Mouse (Mus musculus): ENCODE measurements around the gene Zfhx3. TPM values are rescaled to one million over a fixed set of nuclear protein-coding genes. Genes with fewer than 3 reads are reported as not detected.

The Zfhx3 gene
- total and polyA plus RNA-seq, 2 experiments, result 1.3 to 1.5 TPM

DNA sequence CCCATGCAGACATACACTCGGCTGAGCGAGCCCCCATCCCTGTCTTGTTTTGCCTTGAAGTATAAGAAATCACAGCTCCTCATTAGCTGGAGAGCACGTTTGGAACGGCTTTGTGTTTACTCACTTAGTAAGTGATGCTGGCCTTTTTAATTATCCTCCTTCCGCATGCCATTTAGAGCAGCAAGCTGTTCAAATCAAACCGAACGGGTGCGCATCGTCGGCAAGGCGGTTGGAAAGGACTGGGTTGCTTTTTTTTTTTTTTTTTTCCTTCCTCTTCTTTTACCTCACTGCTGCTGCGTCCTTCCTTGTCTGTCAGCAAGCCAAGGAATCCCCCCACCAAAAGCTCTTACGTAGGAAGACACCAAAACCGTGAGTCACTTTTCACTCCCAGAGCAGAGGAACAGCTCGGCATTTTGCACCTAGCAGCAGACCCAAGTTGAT, 594.5 kb downstream of the Zfhx3 start:
- H3K4me1 ChIP-seq (ENCODE audit: control insufficient read depth, insufficient read depth, low read length), result no peaks in the 10 kb centered on the region
- DNase-seq (ENCODE audit: extremely low read depth, low read depth, low spot score), result no peak
- no peaks in the 10 kb centered on the region for H3K36me3 ChIP-seq (ENCODE audit: control insufficient read depth, insufficient read depth, low read length)
- TF ChIP-seq CTCF (IDR thresholded peaks at IDR 0.05; ENCODE audit: low read depth, low read length) (no peak), POLR2A (IDR thresholded peaks at IDR 0.05; ENCODE audit: extremely low read depth, insufficient read depth, low read length) (no peak)
- no peak overlapping the region for H3K27ac ChIP-seq (replicated peaks; ENCODE audit: insufficient read depth, low read depth, low read length)
- no peak overlapping the region for H3K4me3 ChIP-seq (ENCODE audit: insufficient read depth, low read depth, low read length)
- H3K79me2 ChIP-seq (ENCODE audit: control insufficient read depth, insufficient read depth, low read length), result no peaks in the 10 kb centered on the region
- 78% methylated on average over 15 of the region's 15 CpGs for WGBS
- H3K9ac ChIP-seq (ENCODE audit: low read depth, low read length), result no peak overlapping the region
- H3K27me3 ChIP-seq (ENCODE audit: control insufficient read depth, insufficient read depth, low read length), result no peaks in the 10 kb centered on the region

DNA sequence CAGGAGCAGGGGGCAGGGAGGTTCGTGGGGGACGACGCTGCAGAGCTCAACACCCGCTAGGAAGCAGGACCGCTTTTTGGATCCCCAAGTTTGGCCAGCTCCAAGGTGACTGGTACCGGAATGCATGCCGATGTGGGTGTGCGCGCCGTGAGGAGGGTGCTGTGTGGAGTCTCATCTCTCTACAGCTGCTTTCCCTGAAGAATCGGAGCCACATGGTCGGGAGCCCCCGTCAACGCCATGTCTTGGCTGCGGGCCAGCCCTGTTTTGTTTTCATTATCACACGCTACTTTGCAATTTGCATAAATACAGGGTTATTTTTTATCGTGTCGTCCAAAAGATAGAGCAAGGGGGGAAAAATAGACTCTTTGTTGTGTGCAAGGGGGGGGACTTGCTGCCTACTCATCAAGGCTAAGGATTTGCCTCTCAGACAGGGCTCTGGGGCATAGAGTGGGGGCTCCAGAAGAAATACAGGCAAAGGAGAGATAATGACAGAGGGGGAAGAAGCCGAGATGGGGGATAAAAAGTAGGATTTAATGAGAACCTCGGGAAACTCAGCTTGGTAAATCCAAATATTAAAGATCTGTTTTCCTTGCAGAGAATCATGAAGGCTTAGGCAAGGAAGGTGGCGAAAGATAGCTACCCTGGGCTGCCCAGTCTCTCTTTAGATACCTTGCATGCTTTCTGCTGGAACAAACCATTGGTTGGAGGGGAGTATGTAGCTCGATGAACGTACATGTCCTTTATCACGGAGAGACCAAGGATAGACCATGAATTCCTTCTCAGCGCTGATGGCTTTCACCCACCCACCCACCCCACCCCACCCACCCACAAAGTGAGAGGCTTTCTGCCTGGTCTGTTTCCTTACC, 595.5 kb downstream of the Zfhx3 start:
- TF ChIP-seq POLR2A (IDR thresholded peaks at IDR 0.05; ENCODE audit: extremely low read depth, insufficient read depth, low read length) (no peak), CTCF (IDR thresholded peaks at IDR 0.05; ENCODE audit: low read depth, low read length) (no peak)
- Histone ChIP-seq H3K4me1 (ENCODE audit: control insufficient read depth, insufficient read depth, low read length) (no peaks in the 10 kb centered on the region), H3K27me3 (ENCODE audit: control insufficient read depth, insufficient read depth, low read length) (no peaks in the 10 kb centered on the region), H3K4me3 (ENCODE audit: insufficient read depth, low read depth, low read length) (no peak overlapping the region), H3K27ac (replicated peaks; ENCODE audit: insufficient read depth, low read depth, low read length) (no peak overlapping the region), H3K36me3 (ENCODE audit: control insufficient read depth, insufficient read depth, low read length) (no peaks in the 10 kb centered on the region), H3K79me2 (ENCODE audit: control insufficient read depth, insufficient read depth, low read length) (no peaks in the 10 kb centered on the region), H3K9ac (ENCODE audit: low read depth, low read length) (no peak overlapping the region)
- no peak for DNase-seq (ENCODE audit: extremely low read depth, low read depth, low spot score)
- 76% methylated on average over 25 of the region's 25 CpGs for WGBS

DNA sequence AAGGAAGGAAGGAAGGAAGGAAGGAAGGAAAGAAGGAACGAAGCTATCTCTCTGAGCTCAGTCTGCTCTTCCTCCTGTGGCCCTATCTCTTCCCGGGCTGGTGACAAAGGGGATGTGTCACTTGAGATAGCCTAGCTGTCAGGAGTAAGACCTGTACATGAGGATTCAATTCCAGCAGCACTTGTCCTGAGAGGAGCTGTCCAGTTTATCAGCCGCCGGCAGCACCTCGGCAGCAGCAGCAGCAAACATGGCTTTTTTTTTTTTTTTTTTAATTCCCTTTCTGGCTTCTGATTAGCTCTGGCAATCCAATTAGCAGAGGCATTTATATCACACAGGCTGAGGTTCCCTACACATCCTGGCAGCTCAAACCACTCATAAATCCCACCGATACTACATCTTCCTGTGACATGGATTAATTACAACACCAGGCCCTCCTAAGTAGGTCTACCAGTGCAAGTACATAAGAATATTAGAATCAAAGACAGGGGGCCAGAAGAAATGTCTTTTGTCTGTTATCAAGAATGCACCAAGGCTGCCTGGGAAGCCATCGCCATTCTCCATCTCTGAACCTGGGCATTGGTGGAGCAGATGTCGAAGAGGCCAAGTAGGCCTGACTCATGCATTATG, 596.6 kb downstream of the Zfhx3 start:
- Histone ChIP-seq H3K36me3 (ENCODE audit: control insufficient read depth, insufficient read depth, low read length) (no peaks in the 10 kb centered on the region), H3K4me3 (ENCODE audit: insufficient read depth, low read depth, low read length) (no peak overlapping the region), H3K79me2 (ENCODE audit: control insufficient read depth, insufficient read depth, low read length) (no peaks in the 10 kb centered on the region), H3K27ac (replicated peaks; ENCODE audit: insufficient read depth, low read depth, low read length) (no peak overlapping the region), H3K4me1 (ENCODE audit: control insufficient read depth, insufficient read depth, low read length) (no peaks in the 10 kb centered on the region), H3K27me3 (ENCODE audit: control insufficient read depth, insufficient read depth, low read length) (no peaks in the 10 kb centered on the region), H3K9ac (ENCODE audit: low read depth, low read length) (no peak overlapping the region)
- WGBS, result 56% methylated on average over 8 of the region's 8 CpGs
- TF ChIP-seq CTCF (IDR thresholded peaks at IDR 0.05; ENCODE audit: low read depth, low read length) (no peak), POLR2A (IDR thresholded peaks at IDR 0.05; ENCODE audit: extremely low read depth, insufficient read depth, low read length) (no peak)
- DNase-seq (ENCODE audit: extremely low read depth, low read depth, low spot score), result no peak

DNA sequence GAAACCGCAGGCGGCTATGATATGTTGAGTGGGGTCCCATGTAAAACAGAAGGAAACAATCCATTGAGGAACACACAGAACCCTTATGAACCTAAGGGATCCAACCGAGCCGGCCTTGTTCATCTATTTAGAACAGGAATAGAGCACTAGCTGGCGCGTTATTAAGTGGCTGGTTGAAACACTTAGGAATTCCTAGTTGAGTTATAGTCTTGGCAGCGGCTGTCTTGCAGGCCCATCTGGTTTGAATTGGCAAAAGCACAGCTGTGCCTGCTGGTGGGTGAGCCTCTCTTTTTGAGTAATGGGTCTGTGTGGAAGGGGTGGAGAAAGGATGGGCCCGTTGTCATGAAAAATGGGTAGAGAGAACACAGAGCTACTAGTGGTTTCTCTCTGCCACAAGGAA, 610.1 kb downstream of the Zfhx3 start:
- no peaks in the 10 kb centered on the region for H3K36me3 ChIP-seq (ENCODE audit: control insufficient read depth, insufficient read depth, low read length)
- DNase-seq (ENCODE audit: extremely low read depth, low read depth, low spot score), result no peak
- no peaks in the 10 kb centered on the region for H3K4me1 ChIP-seq (ENCODE audit: control insufficient read depth, insufficient read depth, low read length)
- no peak overlapping the region for H3K4me3 ChIP-seq (ENCODE audit: insufficient read depth, low read depth, low read length)
- no peaks in the 10 kb centered on the region for H3K79me2 ChIP-seq (ENCODE audit: control insufficient read depth, insufficient read depth, low read length)
- TF ChIP-seq POLR2A (IDR thresholded peaks at IDR 0.05; ENCODE audit: extremely low read depth, insufficient read depth, low read length), result no peak
- TF ChIP-seq CTCF (IDR thresholded peaks at IDR 0.05; ENCODE audit: low read depth, low read length), result no peak
- H3K27ac ChIP-seq (replicated peaks; ENCODE audit: insufficient read depth, low read depth, low read length), result no peak overlapping the region
- 97% methylated on average over 8 of the region's 8 CpGs for WGBS
- no peaks in the 10 kb centered on the region for H3K27me3 ChIP-seq (ENCODE audit: control insufficient read depth, insufficient read depth, low read length)
- no peak overlapping the region for H3K9ac ChIP-seq (ENCODE audit: low read depth, low read length)

DNA sequence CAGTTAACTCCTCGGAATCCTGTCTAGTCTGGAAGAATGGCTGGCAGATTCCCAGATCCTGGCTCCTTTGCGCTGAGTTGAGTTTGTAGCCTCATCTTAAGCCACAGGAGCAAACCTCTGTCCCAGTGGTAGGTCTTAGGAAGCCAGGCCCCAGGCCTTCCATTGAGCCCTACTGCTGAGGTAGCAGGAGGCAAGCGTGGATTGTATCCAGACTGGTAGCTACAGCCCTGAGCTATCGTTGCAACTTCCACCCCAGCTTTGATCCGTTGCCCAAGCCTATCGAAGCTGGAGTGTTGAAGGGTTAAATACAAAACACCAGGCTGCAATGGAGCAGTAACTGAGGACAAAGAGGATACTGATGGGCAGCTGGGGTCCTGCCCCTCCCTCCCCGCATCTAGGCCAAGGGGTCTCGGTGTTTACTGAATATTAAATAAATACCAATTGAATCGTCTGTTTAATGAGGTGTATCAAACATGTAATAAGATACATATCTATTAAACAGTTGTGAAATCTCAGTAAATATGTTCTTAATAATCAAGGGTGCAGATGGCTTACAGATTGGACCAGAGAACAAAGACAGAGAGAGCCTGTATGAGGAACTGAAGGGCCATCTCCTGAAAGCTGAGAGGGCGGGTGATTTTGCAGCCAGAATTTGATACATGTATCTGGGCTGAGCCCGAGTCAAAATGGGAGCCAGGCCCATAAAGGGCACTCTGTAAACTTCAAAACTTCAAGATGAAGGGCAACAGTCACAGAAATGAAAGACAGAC, 611.5 kb downstream of the Zfhx3 start:
- H3K4me3 ChIP-seq (ENCODE audit: insufficient read depth, low read depth, low read length), result no peak overlapping the region
- H3K9ac ChIP-seq (ENCODE audit: low read depth, low read length), result no peak overlapping the region
- no peak for DNase-seq (ENCODE audit: extremely low read depth, low read depth, low spot score)
- TF ChIP-seq CTCF (IDR thresholded peaks at IDR 0.05; ENCODE audit: low read depth, low read length) (no peak), POLR2A (IDR thresholded peaks at IDR 0.05; ENCODE audit: extremely low read depth, insufficient read depth, low read length) (no peak)
- no peaks in the 10 kb centered on the region for H3K79me2 ChIP-seq (ENCODE audit: control insufficient read depth, insufficient read depth, low read length)
- 90% methylated on average over 11 of the region's 11 CpGs for WGBS
- H3K36me3 ChIP-seq (ENCODE audit: control insufficient read depth, insufficient read depth, low read length), result no peaks in the 10 kb centered on the region
- H3K27ac ChIP-seq (replicated peaks; ENCODE audit: insufficient read depth, low read depth, low read length), result no peak overlapping the region
- no peaks in the 10 kb centered on the region for H3K4me1 ChIP-seq (ENCODE audit: control insufficient read depth, insufficient read depth, low read length)
- no peaks in the 10 kb centered on the region for H3K27me3 ChIP-seq (ENCODE audit: control insufficient read depth, insufficient read depth, low read length)
